Mouse (Mus musculus): ENCODE results near the gene Cdh13. TPM values are rescaled to one million over a fixed set of nuclear protein-coding genes. Genes with fewer than 3 reads are reported as not detected.

Cdh13 gene
- polyA plus RNA-seq, 1 experiment from 2014 or later, result 24.3 TPM

DNA sequence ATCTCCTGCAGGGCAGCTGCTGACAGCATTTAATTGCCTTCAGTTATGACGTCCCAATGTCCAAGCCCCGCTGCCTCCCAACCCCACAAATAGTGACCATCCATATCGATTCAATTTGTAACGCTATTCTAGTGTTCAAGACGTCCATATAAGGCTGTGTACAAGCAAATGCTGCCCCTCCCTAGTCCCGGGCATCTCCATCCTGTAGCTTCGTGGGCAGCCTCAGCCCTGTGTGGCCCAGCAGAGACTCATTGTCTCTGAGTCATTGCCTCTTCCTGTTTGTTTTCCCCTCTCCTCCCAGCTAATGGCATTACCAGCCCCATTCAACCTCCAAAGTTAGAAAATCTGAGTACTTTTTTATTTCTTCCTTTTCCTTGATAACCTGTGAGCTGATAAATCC lies 66.6 kb downstream of the Cdh13 start:
- ATAC-seq (ENCODE audit: low read depth) (no peak), DNase-seq (ENCODE audit: low spot score) (no peak)
- H3K27me3 ChIP-seq (replicated peaks; ENCODE audit: control insufficient read depth, insufficient read depth, low read length), result no peaks in the 10 kb centered on the region
- H3K4me3 ChIP-seq (ENCODE audit: low read depth, low read length), result no peak overlapping the region
- H3K36me3 ChIP-seq (ENCODE audit: control insufficient read depth, insufficient read depth, low read length), result no peaks in the 10 kb centered on the region
- H3K27ac ChIP-seq (replicated peaks; ENCODE audit: low read depth, low read length), result no peak overlapping the region
- 0 out of 2 replicates have a peak, but pooled peaks cover 1% of the 10 kb centered on the region for H3K4me1 ChIP-seq (ENCODE audit: control insufficient read depth, insufficient read depth, low read length)
- H3K4me2 ChIP-seq (ENCODE audit: low read depth, low read length), result no peak overlapping the region
- no peaks in the 10 kb centered on the region for H3K9me3 ChIP-seq (ENCODE audit: control insufficient read depth, low read length)
- H3K9ac ChIP-seq (ENCODE audit: low read depth, low read length), result no peak overlapping the region
- WGBS, result 41% methylated on average over 7 of the region's 7 CpGs

DNA sequence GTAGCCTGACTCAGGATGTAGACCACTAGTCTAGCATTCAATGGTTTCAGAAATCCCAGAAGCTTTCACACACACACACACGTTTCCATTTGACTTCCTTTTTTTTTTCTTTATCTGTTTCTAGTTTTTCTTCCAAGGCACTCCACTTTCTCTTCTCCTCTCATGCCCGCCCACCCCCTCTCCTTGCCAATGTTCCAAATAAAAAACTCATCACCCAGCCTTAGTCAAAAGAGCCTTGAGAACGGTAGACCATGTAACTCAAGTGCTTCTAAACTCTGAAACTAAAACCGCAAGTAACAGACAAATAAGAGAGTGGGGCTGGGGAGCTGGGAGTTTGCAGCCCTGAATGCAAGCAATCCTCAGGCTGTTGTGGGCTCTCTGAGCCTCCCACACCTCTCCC lies 69.5 kb downstream of the Cdh13 start:
- Histone ChIP-seq H3K9me3 (ENCODE audit: control insufficient read depth, low read length) (no peaks in the 10 kb centered on the region), H3K27ac (replicated peaks; ENCODE audit: low read depth, low read length) (no peak overlapping the region), H3K4me3 (ENCODE audit: low read depth, low read length) (no peak overlapping the region), H3K9ac (ENCODE audit: low read depth, low read length) (no peak overlapping the region), H3K36me3 (ENCODE audit: control insufficient read depth, insufficient read depth, low read length) (no peaks in the 10 kb centered on the region), H3K27me3 (replicated peaks; ENCODE audit: control insufficient read depth, insufficient read depth, low read length) (no peaks in the 10 kb centered on the region), H3K4me1 (ENCODE audit: control insufficient read depth, insufficient read depth, low read length) (no peaks in the 10 kb centered on the region), H3K4me2 (ENCODE audit: low read depth, low read length) (no peak overlapping the region)
- 65% methylated on average over 4 of the region's 4 CpGs for WGBS
- DNase-seq (ENCODE audit: low spot score), result no peak
- ATAC-seq (ENCODE audit: low read depth), result no peak

DNA sequence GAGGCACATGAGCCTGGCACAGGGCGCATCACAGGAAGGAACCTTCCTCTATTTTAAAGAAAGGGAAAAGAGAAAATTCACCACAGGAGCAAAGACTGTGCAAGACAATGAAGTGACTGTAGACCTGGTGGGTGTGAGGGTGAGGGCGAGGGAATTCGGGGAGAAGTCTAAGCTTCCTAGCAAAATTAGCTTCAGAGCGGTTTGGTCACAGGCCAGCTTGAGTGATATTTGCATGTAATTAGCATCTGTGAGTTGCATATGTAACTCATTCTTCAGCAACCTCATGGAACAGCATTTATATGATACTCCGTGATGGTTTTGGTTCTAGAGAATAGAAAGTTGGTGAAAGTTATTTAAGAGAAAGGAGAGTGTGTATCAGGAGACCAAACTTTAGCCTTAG lies 73.5 kb downstream of the Cdh13 start:
- ATAC-seq (ENCODE audit: low read depth) (no peak), DNase-seq (ENCODE audit: low spot score) (no peak)
- Histone ChIP-seq H3K27ac (replicated peaks; ENCODE audit: low read depth, low read length) (no peak overlapping the region), H3K4me3 (ENCODE audit: low read depth, low read length) (no peak overlapping the region), H3K9me3 (ENCODE audit: control insufficient read depth, low read length) (no peaks in the 10 kb centered on the region), H3K4me1 (ENCODE audit: control insufficient read depth, insufficient read depth, low read length) (no peaks in the 10 kb centered on the region), H3K27me3 (replicated peaks; ENCODE audit: control insufficient read depth, insufficient read depth, low read length) (no peaks in the 10 kb centered on the region), H3K4me2 (ENCODE audit: low read depth, low read length) (no peak overlapping the region), H3K9ac (ENCODE audit: low read depth, low read length) (no peak overlapping the region), H3K36me3 (ENCODE audit: control insufficient read depth, insufficient read depth, low read length) (no peaks in the 10 kb centered on the region)
- 84% methylated on average over 5 of the region's 5 CpGs for WGBS

DNA sequence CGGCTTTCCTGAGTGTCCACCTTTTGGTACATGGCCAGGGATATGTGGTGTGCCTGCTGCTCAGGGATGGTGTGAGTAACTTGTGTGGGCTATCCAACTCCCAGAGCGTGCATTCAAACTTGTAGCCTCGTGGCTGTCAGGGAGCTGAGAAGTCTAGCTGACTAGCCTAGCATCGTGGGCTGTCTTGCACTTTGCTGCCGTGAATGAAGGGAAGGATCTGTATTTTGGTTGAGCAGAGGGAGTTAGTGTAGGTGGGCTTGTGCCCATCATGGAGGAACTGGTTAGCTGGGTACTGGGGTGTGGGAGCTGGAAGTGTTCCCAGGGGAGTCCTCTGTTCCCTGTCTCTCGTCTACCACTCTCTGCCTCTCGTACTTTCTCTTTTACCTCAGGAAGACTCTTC lies 74.1 kb downstream of the Cdh13 start:
- no peak for ATAC-seq (ENCODE audit: low read depth)
- Histone ChIP-seq H3K4me2 (ENCODE audit: low read depth, low read length) (no peak overlapping the region), H3K27ac (replicated peaks; ENCODE audit: low read depth, low read length) (no peak overlapping the region), H3K4me3 (ENCODE audit: low read depth, low read length) (no peak overlapping the region), H3K27me3 (replicated peaks; ENCODE audit: control insufficient read depth, insufficient read depth, low read length) (no peaks in the 10 kb centered on the region), H3K4me1 (ENCODE audit: control insufficient read depth, insufficient read depth, low read length) (no peaks in the 10 kb centered on the region), H3K9ac (ENCODE audit: low read depth, low read length) (no peak overlapping the region), H3K9me3 (ENCODE audit: control insufficient read depth, low read length) (no peaks in the 10 kb centered on the region), H3K36me3 (ENCODE audit: control insufficient read depth, insufficient read depth, low read length) (no peaks in the 10 kb centered on the region)
- WGBS, result 91% methylated on average over 7 of the region's 7 CpGs
- no peak for DNase-seq (ENCODE audit: low spot score)

DNA sequence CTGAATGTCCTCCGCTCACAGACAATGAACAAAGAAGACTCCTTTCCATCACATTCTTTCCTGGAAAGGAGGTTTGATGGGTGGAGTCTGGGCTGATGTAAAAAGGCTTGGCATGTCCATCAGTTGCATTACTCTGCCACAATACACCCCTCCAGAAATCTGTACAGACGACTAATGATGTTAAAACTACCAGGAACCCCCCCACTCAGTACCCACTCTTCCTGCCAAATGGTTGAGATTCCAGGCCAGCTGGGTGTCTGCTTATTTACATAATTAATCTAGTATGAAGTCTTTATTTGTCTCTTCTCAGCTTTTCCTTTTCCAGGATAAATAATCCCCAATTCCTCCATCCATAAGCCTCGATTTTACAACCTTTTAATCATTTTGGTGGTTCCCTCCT lies 80.2 kb downstream of the Cdh13 start:
- H3K27ac ChIP-seq (replicated peaks; ENCODE audit: low read depth, low read length), result no peak overlapping the region
- H3K4me1 ChIP-seq (ENCODE audit: control insufficient read depth, insufficient read depth, low read length), result no peaks in the 10 kb centered on the region
- no peaks in the 10 kb centered on the region for H3K9me3 ChIP-seq (ENCODE audit: control insufficient read depth, low read length)
- ATAC-seq (ENCODE audit: low read depth) (no peak), DNase-seq (ENCODE audit: low spot score) (no peak)
- H3K27me3 ChIP-seq (replicated peaks; ENCODE audit: control insufficient read depth, insufficient read depth, low read length), result no peaks in the 10 kb centered on the region
- no peak overlapping the region for H3K4me3 ChIP-seq (ENCODE audit: low read depth, low read length)
- no peak overlapping the region for H3K9ac ChIP-seq (ENCODE audit: low read depth, low read length)
- WGBS, result 71% methylated on average over 3 of the region's 3 CpGs
- no peak overlapping the region for H3K4me2 ChIP-seq (ENCODE audit: low read depth, low read length)
- H3K36me3 ChIP-seq (ENCODE audit: control insufficient read depth, insufficient read depth, low read length), result no peaks in the 10 kb centered on the region

DNA sequence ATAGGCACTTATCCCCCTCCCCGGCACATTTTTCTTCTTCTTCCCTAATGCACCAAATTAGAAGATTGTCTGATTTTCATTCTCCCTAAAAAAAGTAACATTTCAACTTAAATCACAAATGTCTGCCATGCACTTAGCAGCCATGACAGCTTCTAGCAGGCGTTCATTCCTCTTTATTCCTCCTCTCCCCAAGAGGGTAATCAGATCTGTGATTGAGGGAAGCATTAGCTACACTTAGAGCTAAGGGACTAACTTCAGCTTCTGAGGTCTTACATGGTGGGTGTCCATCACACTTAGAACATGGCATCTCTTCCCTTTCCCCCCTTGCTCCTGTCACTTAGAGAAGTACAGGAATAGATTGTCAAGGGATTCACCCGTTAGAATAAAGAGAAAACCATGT lies 89.6 kb downstream of the Cdh13 start:
- 81% methylated on average over 3 of the region's 3 CpGs for WGBS
- H3K9ac ChIP-seq (ENCODE audit: low read depth, low read length), result no peak overlapping the region
- ATAC-seq (ENCODE audit: low read depth) (no peak), DNase-seq (ENCODE audit: low spot score) (no peak)
- no peaks in the 10 kb centered on the region for H3K27me3 ChIP-seq (replicated peaks; ENCODE audit: control insufficient read depth, insufficient read depth, low read length)
- H3K4me2 ChIP-seq (ENCODE audit: low read depth, low read length), result no peak overlapping the region
- H3K9me3 ChIP-seq (ENCODE audit: control insufficient read depth, low read length), result no peaks in the 10 kb centered on the region
- H3K36me3 ChIP-seq (ENCODE audit: control insufficient read depth, insufficient read depth, low read length), result no peaks in the 10 kb centered on the region
- no peak overlapping the region for H3K27ac ChIP-seq (replicated peaks; ENCODE audit: low read depth, low read length)
- no peaks in the 10 kb centered on the region for H3K4me1 ChIP-seq (ENCODE audit: control insufficient read depth, insufficient read depth, low read length)
- no peak overlapping the region for H3K4me3 ChIP-seq (ENCODE audit: low read depth, low read length)

DNA sequence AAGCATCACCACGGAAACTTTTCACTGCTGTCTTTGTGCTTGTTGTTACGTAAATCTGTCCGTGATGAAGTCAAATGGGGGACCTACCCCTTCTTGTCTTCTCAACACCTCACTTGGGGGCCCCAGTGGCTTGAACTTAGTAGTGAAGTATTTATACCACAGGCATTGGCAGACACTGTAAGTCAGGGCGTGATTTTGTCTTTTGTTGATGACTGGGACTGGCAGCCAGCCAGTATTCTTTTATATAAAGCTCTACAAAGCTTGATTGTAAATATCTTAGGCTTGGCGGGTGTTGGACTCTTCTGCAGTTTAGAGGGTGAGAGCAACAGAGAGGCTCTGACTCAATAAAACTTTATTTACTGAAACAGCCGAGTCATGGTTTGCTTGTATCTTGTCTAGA lies 91.2 kb downstream of the Cdh13 start:
- H3K4me2 ChIP-seq (ENCODE audit: low read depth, low read length), result no peak overlapping the region
- 70% methylated on average over 6 of the region's 6 CpGs for WGBS
- H3K36me3 ChIP-seq (ENCODE audit: control insufficient read depth, insufficient read depth, low read length), result no peaks in the 10 kb centered on the region
- H3K4me1 ChIP-seq (ENCODE audit: control insufficient read depth, insufficient read depth, low read length), result no peaks in the 10 kb centered on the region
- no peaks in the 10 kb centered on the region for H3K9me3 ChIP-seq (ENCODE audit: control insufficient read depth, low read length)
- H3K27me3 ChIP-seq (replicated peaks; ENCODE audit: control insufficient read depth, insufficient read depth, low read length), result no peaks in the 10 kb centered on the region
- H3K4me3 ChIP-seq (ENCODE audit: low read depth, low read length), result no peak overlapping the region
- no peak overlapping the region for H3K27ac ChIP-seq (replicated peaks; ENCODE audit: low read depth, low read length)
- no peak overlapping the region for H3K9ac ChIP-seq (ENCODE audit: low read depth, low read length)
- ATAC-seq (ENCODE audit: low read depth) (no peak), DNase-seq (ENCODE audit: low spot score) (peak; percentile 52)

DNA sequence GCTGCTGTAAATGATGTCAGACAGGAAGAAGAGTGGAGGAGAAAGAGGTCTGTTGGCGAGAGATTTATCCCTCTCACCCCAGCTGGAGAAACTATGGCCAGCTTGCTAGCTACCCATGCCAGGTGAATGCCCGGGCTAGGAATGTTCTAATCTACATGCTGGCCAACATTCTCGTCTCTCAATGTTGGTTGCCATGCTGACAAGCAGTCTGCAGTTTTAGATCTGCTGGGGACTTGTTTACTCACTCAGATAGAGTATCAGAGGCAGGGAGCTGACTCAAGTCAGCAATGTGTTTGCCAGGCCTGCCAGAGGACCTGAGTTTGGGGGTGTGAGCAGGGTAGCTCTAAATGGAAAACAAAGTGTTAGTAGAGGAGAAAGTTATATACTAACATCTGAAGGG lies 93.3 kb downstream of the Cdh13 start:
- no peak overlapping the region for H3K4me3 ChIP-seq (ENCODE audit: low read depth, low read length)
- no peaks in the 10 kb centered on the region for H3K9me3 ChIP-seq (ENCODE audit: control insufficient read depth, low read length)
- ATAC-seq (ENCODE audit: low read depth), result no peak
- DNase-seq (ENCODE audit: low spot score), result no peak
- H3K36me3 ChIP-seq (ENCODE audit: control insufficient read depth, insufficient read depth, low read length), result no peaks in the 10 kb centered on the region
- 67% methylated on average over 3 of the region's 3 CpGs for WGBS
- no peak overlapping the region for H3K4me2 ChIP-seq (ENCODE audit: low read depth, low read length)
- H3K27me3 ChIP-seq (replicated peaks; ENCODE audit: control insufficient read depth, insufficient read depth, low read length), result no peaks in the 10 kb centered on the region
- no peak overlapping the region for H3K27ac ChIP-seq (replicated peaks; ENCODE audit: low read depth, low read length)
- no peak overlapping the region for H3K9ac ChIP-seq (ENCODE audit: low read depth, low read length)
- no peaks in the 10 kb centered on the region for H3K4me1 ChIP-seq (ENCODE audit: control insufficient read depth, insufficient read depth, low read length)

DNA sequence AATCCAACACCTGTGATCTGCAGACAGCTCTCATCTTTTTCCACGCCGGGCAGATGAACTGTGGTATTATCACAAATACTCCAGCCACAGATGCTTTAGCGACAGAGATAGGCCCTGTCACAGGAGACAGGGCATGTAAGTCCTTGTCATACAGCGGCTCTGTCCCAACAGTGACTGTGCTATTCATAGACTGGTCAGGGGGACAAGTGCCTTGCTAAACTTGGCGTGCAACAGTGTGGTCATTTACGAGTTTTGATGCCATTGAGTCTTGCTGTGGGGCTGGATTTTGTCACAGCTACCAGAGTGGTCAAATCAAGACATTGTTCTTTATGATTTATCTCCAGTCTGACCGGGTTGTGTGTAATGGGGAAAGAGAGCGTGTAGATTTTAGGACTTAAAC lies 95.5 kb downstream of the Cdh13 start:
- ATAC-seq (ENCODE audit: low read depth) (no peak), DNase-seq (ENCODE audit: low spot score) (no peak)
- no peaks in the 10 kb centered on the region for H3K4me1 ChIP-seq (ENCODE audit: control insufficient read depth, insufficient read depth, low read length)
- H3K9ac ChIP-seq (ENCODE audit: low read depth, low read length), result no peak overlapping the region
- H3K27ac ChIP-seq (replicated peaks; ENCODE audit: low read depth, low read length), result no peak overlapping the region
- H3K9me3 ChIP-seq (ENCODE audit: control insufficient read depth, low read length), result no peaks in the 10 kb centered on the region
- H3K36me3 ChIP-seq (ENCODE audit: control insufficient read depth, insufficient read depth, low read length), result no peaks in the 10 kb centered on the region
- no peak overlapping the region for H3K4me2 ChIP-seq (ENCODE audit: low read depth, low read length)
- WGBS, result 73% methylated on average over 8 of the region's 8 CpGs
- H3K4me3 ChIP-seq (ENCODE audit: low read depth, low read length), result no peak overlapping the region
- H3K27me3 ChIP-seq (replicated peaks; ENCODE audit: control insufficient read depth, insufficient read depth, low read length), result no peaks in the 10 kb centered on the region
